Mouse (Mus musculus) T-cell, adult 66 days (primary cell): ENCODE measurements around the gene Gm2663. TPM values are rescaled to one million over a fixed set of nuclear protein-coding genes. Genes with fewer than 3 reads are reported as not detected.

ENCODE experiments used
- total RNA-seq, 2 experiments: library from RNA; stranded (reverse); gene quantifications; 3 replicates in 1 of 2; 4 replicates in 1 of 2; pipeline ENCODE4 v1.2.4; 2023

Gene Gm2663
- not detected for total RNA-seq

GRCm38 (mm10) chr6:40999379-40999778 lies at the start of gene Gm2663:
TSS of gene Gm2663 (minus strand) at chr6:40999479.

GRCm38 (mm10) chr6:41035409-41035808 lies 36.1 kb upstream of the Gm2663 start, which contains the start of gene 2210010C04Rik:
TSS of gene 2210010C04Rik (minus strand) at chr6:41035509.

GRCm38 (mm10) chr6:40964454-40964853 lies 34.8 kb downstream of the Gm2663 start, which contains the start of gene 1810009J06Rik:
TSS of gene 1810009J06Rik (plus strand) at chr6:40964754.

GRCm38 (mm10) chr6:40951770-40952169 lies 47.5 kb downstream of the Gm2663 start, which contains the start of gene Gm4744:
TSS of gene Gm4744 (minus strand) at chr6:40951870.

Other genes starting within 250 kb of the Gm2663 start
- not detected for gene Moxd2, start 112.0 kb downstream of the Gm2663 start, total RNA-seq
- gene Prss58, start 99.1 kb downstream of the Gm2663 start, total RNA-seq = not detected
- not detected for gene 1700074P13Rik, start 58.9 kb downstream of the Gm2663 start, total RNA-seq
- not detected for gene Gm4744, start 47.6 kb downstream of the Gm2663 start, total RNA-seq
- not detected for gene 1810009J06Rik, start 34.7 kb downstream of the Gm2663 start, total RNA-seq
- gene 2210010C04Rik, start 36.0 kb upstream of the Gm2663 start, total RNA-seq = not detected